Mouse (Mus musculus) heart, embryonic 14.5 days (tissue): ENCODE results near the gene Atf6. TPM values are rescaled to one million over a fixed set of nuclear protein-coding genes. Genes with fewer than 3 reads are reported as not detected.

ENCODE experiments used
- ATAC-seq: fragments of 200-750 bp; cut with Nextera tagmentation; 2 replicates; pipeline ENCODE4 v1.8.0; 2017; ENCODE audit warnings: low read depth, moderate TSS enrichment; ENCODE audit not compliant: insufficient number of reproducible peaks, insufficient read depth, low FRiP score
- H3K27ac ChIP-seq, 2 experiments: fragments of 200-500 bp in 1 of 2; fragments of 300-500 bp in 1 of 2; sonication (generic) in 1 of 2; replicated peaks in 1 of 2; 2 replicates each; pipeline ENCODE4 v1.5.1; 2012 to 2014; ENCODE audit warnings: low read depth in 2 of 2, low read length in 2 of 2, control low read depth in 1 of 2, mild to moderate bottlenecking in 1 of 2, mixed read lengths in 1 of 2; ENCODE audit not compliant: control insufficient read depth in 1 of 2, insufficient read depth in 1 of 2
- H3K27me3 ChIP-seq: fragments of 300-500 bp; sonication (generic); 2 replicates; pipeline ENCODE4 v1.6.1; 2014; ENCODE audit warnings: mild to moderate bottlenecking, low read length, control low read depth; ENCODE audit not compliant: control insufficient read depth, insufficient read depth
- H3K36me3 ChIP-seq: fragments of 300-500 bp; sonication (generic); 2 replicates; pipeline ENCODE4 v1.6.1; 2014; ENCODE audit warnings: mild to moderate bottlenecking, control low read depth, low read length, mixed read lengths; ENCODE audit not compliant: control insufficient read depth, insufficient read depth
- H3K4me1 ChIP-seq, 2 experiments: fragments of 200-500 bp in 1 of 2; fragments of 300-500 bp in 1 of 2; sonication (generic) in 1 of 2; 2 replicates each; pipeline ENCODE4 v1.6.1; 2012 to 2014; ENCODE audit warnings: low read length in 2 of 2, control low read depth in 1 of 2, mixed read lengths in 1 of 2; ENCODE audit not compliant: control insufficient read depth in 2 of 2, insufficient read depth in 2 of 2
- H3K4me2 ChIP-seq: fragments of 300-500 bp; sonication (generic); 2 replicates; pipeline ENCODE4 v1.6.1; 2014; ENCODE audit warnings: mild to moderate bottlenecking, low read length
- H3K4me3 ChIP-seq, 2 experiments: fragments of 200-500 bp in 1 of 2; fragments of 300-500 bp in 1 of 2; sonication (generic) in 1 of 2; 2 replicates each; pipeline ENCODE4 v1.5.1; 2012 to 2014; ENCODE audit warnings: low read length in 2 of 2, mild to moderate bottlenecking in 2 of 2, control low read depth in 1 of 2, low read depth in 1 of 2, moderate library complexity in 1 of 2; ENCODE audit not compliant: control insufficient read depth in 1 of 2, insufficient read depth in 1 of 2
- H3K9ac ChIP-seq: fragments of 300-500 bp; sonication (generic); 2 replicates; pipeline ENCODE4 v1.6.1; 2014; ENCODE audit warnings: mild to moderate bottlenecking, low read length
- H3K9me3 ChIP-seq: fragments of 300-500 bp; sonication (generic); 2 replicates; pipeline ENCODE4 v1.6.1; 2016; ENCODE audit warnings: low read length, control low read depth; ENCODE audit not compliant: control insufficient read depth
- WGBS: fragments of 180-500 bp; shearing (Covaris S2); extraction: QIAGEN DNeasy Blood & Tissue Kit; methylation state at CpG from one replicate; pipeline ENCODE4 v1.1.7; 2014; 5-methylcytosine and 5-hydroxymethylcytosine counted together
- polyA plus RNA-seq: library from polyadenylated mRNA; unstranded; fragments of >200 nt; fragmentation: Nextera tagmentation; extraction: Ambion mirVana; gene quantifications from 2 replicates; pipeline ENCODE4 v1.2.1, GENCODE M21; 2014

Atf6 gene
- polyA plus RNA-seq, 1 experiment from 2014 or later: 14.4 TPM

GRCm38 (mm10) chr1:170702263-170702662 lies 165.3 kb downstream of the Atf6 start:
- Histone ChIP-seq H3K9ac (no peak overlapping the region), H3K36me3 (no peaks in the 10 kb centered on the region), H3K9me3 (no peaks in the 10 kb centered on the region), H3K4me3 (no peak overlapping the region), H3K27me3 (no peaks in the 10 kb centered on the region), H3K27ac (no peak overlapping the region), H3K4me2 (no peak overlapping the region), H3K4me1 (peaks cover 3 to 7% of the 10 kb centered on the region in 2 experiments; a peak in 3 of 4 replicates)
- no peak for ATAC-seq
- WGBS: 67% methylated on average over 2 of the region's 2 CpGs

GRCm38 (mm10) chr1:170701582-170701981 lies 166.0 kb downstream of the Atf6 start:
- peaks cover 3 to 7% of the 10 kb centered on the region in 2 experiments; a peak in 3 of 4 replicates for H3K4me1 ChIP-seq
- no peaks in the 10 kb centered on the region for H3K9me3 ChIP-seq
- no peak for ATAC-seq
- H3K27ac ChIP-seq: no peak overlapping the region
- no peaks in the 10 kb centered on the region for H3K27me3 ChIP-seq
- H3K36me3 ChIP-seq: no peaks in the 10 kb centered on the region
- H3K4me2 ChIP-seq: no peak overlapping the region
- no peak overlapping the region for H3K9ac ChIP-seq
- 87% methylated on average over 8 of the region's 8 CpGs for WGBS
- H3K4me3 ChIP-seq: no peak overlapping the region

DNA sequence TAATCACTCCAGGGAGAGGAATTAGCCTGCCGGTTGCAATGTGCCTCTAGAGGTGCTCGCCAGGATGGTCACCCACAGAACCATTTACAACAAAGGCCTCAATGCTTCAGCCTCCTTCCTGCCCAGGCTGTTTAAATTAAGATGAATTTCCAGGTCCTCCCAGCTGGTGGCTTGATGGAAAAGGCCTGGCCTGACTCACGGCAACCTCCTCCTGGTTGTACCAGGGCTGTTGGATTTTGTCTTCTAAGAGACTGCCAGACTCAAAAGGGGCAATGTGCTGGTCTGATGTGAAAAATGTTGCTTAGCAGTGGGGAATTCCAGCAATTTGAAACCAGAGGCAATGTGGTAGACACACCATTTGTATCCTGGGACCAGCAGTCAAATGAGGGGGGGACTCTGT lies 166.4 kb downstream of the Atf6 start:
- Histone ChIP-seq H3K4me1 (peaks cover 3 to 7% of the 10 kb centered on the region in 2 experiments; a peak in 3 of 4 replicates), H3K4me2 (no peak overlapping the region), H3K27ac (no peak overlapping the region), H3K9me3 (no peaks in the 10 kb centered on the region), H3K4me3 (no peak overlapping the region), H3K27me3 (no peaks in the 10 kb centered on the region), H3K36me3 (no peaks in the 10 kb centered on the region), H3K9ac (no peak overlapping the region)
- 72% methylated on average over 3 of the region's 3 CpGs for WGBS
- no peak for ATAC-seq

GRCm38 (mm10) chr1:170700496-170701027 lies 167.0 kb downstream of the Atf6 start:
- H3K9ac ChIP-seq: no peak overlapping the region
- H3K27me3 ChIP-seq: no peaks in the 10 kb centered on the region
- no peak overlapping the region for H3K4me3 ChIP-seq
- H3K27ac ChIP-seq: no peak overlapping the region
- H3K9me3 ChIP-seq: no peaks in the 10 kb centered on the region
- no peak for ATAC-seq
- H3K4me1 ChIP-seq: peaks cover 3 to 7% of the 10 kb centered on the region in 2 experiments; a peak in 3 of 4 replicates
- H3K36me3 ChIP-seq: no peaks in the 10 kb centered on the region
- no peak overlapping the region for H3K4me2 ChIP-seq
- WGBS: 78% methylated on average over 3 of the region's 3 CpGs

- no peaks in the 10 kb centered on the region for H3K9me3 ChIP-seq
- H3K4me3 ChIP-seq: no peak overlapping the region
- ATAC-seq: no peak; the same call in 1 of the 2 replicates
- no peaks in the 10 kb centered on the region for H3K27me3 ChIP-seq
- H3K36me3 ChIP-seq: no peaks in the 10 kb centered on the region
- 51% methylated on average over 9 of the region's 9 CpGs for WGBS
- H3K4me1 ChIP-seq: peaks cover 4 to 10% of the 10 kb centered on the region in 2 experiments; a peak in 3 of 4 replicates
- H3K27ac ChIP-seq: no peak overlapping the region
- no peak overlapping the region for H3K4me2 ChIP-seq
- no peak overlapping the region for H3K9ac ChIP-seq
These were observed 168.0 kb downstream of the Atf6 start for GRCm38 (mm10) chr1:170699553-170699952.

DNA sequence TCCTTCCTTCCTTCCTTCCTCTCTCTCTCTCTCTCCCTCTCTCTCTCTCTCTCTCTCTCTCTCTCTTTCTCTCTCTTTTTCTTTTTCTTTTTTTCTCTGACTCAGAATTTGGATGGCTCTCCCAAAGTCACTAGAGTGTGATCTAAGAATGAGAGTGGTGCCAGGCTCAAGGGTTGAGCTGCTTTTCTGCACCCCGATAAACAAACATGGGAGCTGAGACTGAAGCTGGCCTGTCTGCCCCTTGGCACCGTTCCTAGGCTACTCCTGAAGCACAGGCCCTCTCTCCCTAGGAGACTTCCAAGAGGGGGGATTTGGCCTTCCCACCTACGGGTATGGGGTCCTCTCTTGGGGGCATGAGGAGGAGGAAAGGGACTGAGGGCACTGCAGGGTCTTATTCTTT lies 168.8 kb downstream of the Atf6 start:
- no peak overlapping the region for H3K27ac ChIP-seq
- no peak overlapping the region for H3K4me3 ChIP-seq

DNA sequence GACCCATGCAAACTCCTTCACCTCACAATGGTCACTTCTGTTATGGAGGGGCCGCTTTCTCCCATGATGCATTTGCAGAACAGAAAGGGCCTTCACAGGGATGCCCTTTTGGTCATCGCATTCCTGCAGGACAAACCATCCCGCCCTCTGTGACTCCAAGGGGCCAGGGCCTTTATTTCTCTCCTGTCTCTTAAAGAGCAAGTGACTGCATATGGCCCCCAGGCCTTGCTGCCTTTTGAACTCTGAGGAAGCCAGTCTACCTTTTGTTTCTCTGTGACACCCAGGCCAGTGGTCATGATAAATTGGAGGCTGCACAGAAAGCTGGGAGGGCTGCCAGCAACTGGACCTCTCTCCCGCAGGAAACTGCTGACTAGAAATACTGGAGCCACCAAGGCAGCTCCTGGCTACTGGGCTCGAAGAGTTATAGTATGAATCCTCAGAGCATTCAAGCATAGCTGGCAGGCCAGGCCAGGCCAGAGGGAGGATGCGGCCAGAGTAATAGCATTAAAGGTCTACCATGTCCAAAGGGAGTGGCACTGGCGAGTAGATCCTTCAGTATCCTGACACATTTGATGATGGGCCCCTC lies 169.7 kb downstream of the Atf6 start:
- no peak overlapping the region for H3K27ac ChIP-seq

More for the DNA sequence above, 168.8 kb downstream of the Atf6 start:
- peaks cover 4 to 11% of the 10 kb centered on the region in 2 experiments; a peak in 3 of 4 replicates for H3K4me1 ChIP-seq
- H3K9me3 ChIP-seq: no peaks in the 10 kb centered on the region
- WGBS: 82% methylated on average over 3 of the region's 3 CpGs
- H3K4me2 ChIP-seq: no peak overlapping the region
- H3K9ac ChIP-seq: no peak overlapping the region
- H3K36me3 ChIP-seq: no peaks in the 10 kb centered on the region
- no peak for ATAC-seq
- H3K27me3 ChIP-seq: no peaks in the 10 kb centered on the region

More for the DNA sequence above, 169.7 kb downstream of the Atf6 start:
- H3K9ac ChIP-seq: no peak overlapping the region
- no peak for ATAC-seq
- H3K4me2 ChIP-seq: no peak overlapping the region
- H3K36me3 ChIP-seq: no peaks in the 10 kb centered on the region
- H3K4me3 ChIP-seq: no peak overlapping the region
- WGBS: 79% methylated on average over 7 of the region's 7 CpGs
- H3K9me3 ChIP-seq: no peaks in the 10 kb centered on the region
- peaks cover 4 to 13% of the 10 kb centered on the region in 2 experiments; a peak in 3 of 4 replicates for H3K4me1 ChIP-seq
- no peaks in the 10 kb centered on the region for H3K27me3 ChIP-seq
